Mouse (Mus musculus): Measurements from ENCODE around the gene Gm26602.
A peak's percentile ranks its signal among the peaks of the same experiment; 100 is the strongest.

The Gm26602 gene

GRCm38 (mm10) chr10:79917532-79918100 lies 7.0 kb downstream of the Gm26602 start:
- DNase-seq (ENCODE audit: low read depth, low spot score), result no peak

GRCm38 (mm10) chr10:79918231-79919078 lies 7.8 kb downstream of the Gm26602 start:
- DNase-seq (ENCODE audit: low read depth, low spot score), result no peak

- no peak for DNase-seq (ENCODE audit: low read depth, low spot score)
These were observed 8.7 kb downstream of the Gm26602 start for GRCm38 (mm10) chr10:79919251-79919849.

- DNase-seq (ENCODE audit: low read depth, low spot score), result no peak
These were observed 9.6 kb downstream of the Gm26602 start for GRCm38 (mm10) chr10:79920056-79920890.

DNA sequence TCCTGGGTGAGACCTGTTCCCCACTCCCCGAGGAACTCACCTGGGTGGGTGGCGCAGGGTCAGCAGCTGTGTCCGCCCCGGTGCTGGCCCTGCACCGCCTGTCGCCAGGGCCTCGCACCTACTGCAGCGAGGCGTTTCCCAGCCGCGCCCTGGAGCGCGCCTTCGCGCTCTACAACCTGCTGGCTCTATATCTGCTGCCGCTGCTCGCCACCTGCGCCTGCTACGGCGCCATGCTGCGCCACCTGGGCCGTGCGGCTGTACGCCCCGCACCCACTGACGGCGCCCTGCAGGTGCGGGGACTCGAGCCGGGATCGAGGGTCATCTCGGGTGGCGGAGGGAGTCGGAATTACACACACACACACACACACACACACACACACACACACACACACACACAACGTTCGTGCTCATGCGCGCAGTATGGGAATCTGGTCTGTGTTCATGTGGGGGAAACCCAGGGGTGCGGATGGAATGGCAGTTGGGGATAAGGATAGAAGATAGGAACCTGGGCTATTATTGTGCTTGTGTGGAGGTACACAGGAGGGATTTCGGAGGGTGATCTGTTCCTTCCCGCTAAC lies 10.4 kb downstream of the Gm26602 start, which contains the start of gene R3hdm4:
R3hdm4 (minus strand) TSS at position 251 of the 578 bp plus-strand sequence.
- no peak for DNase-seq (ENCODE audit: low read depth, low spot score)

DNA sequence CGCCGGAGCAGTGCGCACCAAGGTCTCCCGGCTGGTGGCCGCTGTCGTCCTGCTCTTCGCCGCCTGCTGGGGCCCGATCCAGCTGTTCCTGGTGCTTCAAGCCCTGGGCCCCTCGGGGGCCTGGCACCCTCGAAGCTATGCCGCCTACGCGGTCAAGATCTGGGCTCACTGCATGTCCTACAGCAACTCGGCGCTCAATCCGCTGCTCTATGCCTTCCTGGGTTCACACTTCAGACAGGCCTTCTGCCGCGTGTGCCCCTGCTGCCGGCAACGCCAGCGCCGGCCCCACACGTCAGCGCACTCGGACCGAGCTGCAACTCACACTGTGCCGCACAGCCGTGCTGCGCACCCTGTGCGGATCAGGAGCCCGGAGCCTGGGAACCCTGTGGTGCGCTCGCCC lies 10.9 kb downstream of the Gm26602 start:
- no peak for DNase-seq (ENCODE audit: low read depth, low spot score)

GRCm38 (mm10) chr10:79924998-79925784 lies 14.5 kb downstream of the Gm26602 start:
- DNase-seq (ENCODE audit: low read depth, low spot score), result peak; percentile 87

DNA sequence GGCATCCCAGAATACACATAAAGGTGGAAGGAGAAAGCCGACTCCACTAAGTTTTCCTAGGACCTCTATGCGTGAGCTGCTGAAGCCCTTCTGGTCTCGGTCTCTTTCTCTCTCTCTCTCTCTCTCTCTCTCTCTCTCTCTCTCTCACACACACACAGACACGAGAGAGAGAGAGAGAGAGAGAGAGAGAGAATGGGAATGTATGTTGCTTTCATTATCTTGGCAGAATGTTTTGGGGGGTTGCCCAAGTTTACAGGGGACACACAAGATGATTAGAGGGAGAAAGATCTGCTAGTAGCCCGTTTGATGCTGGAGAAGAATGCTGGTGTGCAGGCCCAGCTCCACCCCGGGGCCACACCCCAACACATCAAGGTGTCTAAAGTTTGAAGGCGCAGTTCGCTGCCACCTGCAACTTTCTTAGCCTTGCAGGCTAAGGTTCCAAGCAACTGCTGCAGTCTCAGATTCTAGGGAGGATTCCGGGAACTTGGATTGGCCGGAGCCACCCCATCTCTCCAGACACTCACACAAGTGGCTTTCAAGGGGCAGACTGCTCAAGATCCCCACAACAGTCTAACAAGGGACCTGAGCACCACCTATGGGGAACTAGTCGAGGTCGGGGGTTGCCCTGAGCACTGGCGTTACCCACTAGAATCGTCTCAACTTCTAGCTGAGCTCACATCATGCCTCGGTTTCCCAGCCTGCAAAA lies 15.3 kb downstream of the Gm26602 start:
- no peak for DNase-seq (ENCODE audit: low read depth, low spot score)

GRCm38 (mm10) chr10:79926491-79927323 lies 16.1 kb downstream of the Gm26602 start, which contains the start of gene Arid3a:
Gene Arid3a (plus strand): TSS chr10:79927043.
- peak; percentile 77 for DNase-seq (ENCODE audit: low read depth, low spot score)

- DNase-seq (ENCODE audit: low read depth, low spot score), result no peak
These were observed 16.8 kb downstream of the Gm26602 start for GRCm38 (mm10) chr10:79927324-79928029.

DNA sequence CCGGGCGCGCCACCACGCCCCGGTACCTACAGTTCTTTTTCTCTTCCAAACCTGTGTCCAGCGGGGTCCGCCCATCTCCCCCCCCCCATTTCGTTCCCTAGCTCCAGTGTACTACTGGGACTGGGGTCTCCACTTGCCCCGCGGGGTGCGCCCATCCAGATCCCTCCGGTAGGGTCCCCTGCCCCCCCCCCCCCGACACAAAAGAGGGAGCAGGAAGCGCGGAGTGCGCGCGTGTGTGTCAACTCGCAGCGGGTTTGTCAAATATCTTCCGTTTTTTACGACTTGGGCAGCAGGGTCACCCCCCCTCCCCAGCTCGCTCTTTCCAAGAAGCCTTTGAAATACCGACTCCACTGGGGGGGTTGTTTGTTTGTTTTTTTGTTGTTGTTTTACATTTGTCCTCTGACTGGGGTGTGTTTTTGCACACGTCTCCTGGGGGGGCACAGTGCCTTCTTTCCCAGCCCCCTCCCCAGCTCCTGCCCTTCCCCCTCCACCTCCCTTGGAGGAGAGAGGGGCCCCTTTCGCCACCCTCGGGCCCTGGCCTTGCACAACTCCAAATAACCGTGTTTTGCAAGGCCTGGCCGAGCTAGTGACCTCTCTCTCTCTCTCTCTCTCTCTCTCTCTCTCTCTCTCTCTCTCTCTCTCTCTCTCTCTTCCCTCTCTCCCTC lies 17.5 kb downstream of the Gm26602 start:
- DNase-seq (ENCODE audit: low read depth, low spot score), result no peak

GRCm38 (mm10) chr10:79928907-79929701 lies 18.4 kb downstream of the Gm26602 start:
- DNase-seq (ENCODE audit: low read depth, low spot score), result no peak

GRCm38 (mm10) chr10:79929967-79930825 lies 19.5 kb downstream of the Gm26602 start:
- no peak for DNase-seq (ENCODE audit: low read depth, low spot score)

- DNase-seq (ENCODE audit: low read depth, low spot score), result no peak
These were observed 20.1 kb downstream of the Gm26602 start for GRCm38 (mm10) chr10:79930826-79931186.

DNA sequence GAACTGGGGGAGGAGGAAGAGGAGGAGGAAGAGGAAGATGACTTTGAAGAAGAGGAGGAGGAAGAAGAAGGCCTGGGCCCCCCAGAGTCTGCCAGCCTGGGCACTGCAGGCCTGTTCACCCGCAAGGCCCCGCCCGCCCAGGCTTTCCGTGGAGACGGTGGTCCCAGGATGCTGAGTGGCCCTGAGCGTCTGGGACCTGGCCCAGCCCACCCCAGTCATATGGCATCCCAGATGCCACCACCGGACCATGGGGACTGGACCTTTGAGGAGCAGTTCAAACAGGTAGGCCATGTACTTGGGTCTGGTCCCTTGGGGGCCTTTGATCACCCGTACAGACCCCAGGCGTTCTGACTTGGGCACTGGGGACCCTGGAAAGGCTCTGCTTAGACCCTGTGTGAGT lies 21.1 kb downstream of the Gm26602 start:
- no peak for DNase-seq (ENCODE audit: low read depth, low spot score)

DNA sequence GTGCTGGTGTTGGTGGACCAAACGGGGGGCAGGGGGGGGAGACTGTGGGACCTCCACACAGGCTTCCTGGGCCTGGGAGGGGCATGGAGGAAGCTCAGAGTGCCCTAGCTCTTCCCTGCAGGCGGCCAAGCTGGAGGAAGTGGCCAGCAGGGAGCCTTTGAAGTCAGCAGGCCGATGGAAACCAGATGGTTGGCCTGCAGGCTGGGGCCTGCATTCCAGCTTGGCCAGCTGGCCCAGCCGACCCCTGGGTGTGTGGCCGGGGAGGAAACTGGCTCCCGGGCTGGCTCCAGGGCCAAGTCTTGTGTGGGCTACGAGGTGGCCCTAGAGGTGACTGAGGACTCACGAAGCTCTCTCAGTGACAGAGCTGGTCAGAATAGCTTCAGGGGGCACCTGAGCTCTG lies 22.1 kb downstream of the Gm26602 start:
- peak; percentile 79 for DNase-seq (ENCODE audit: low read depth, low spot score)
